Mouse (Mus musculus) kidney, postnatal 36 days (tissue): ENCODE data around the gene Abcg2.
"Not testable (repeated sequence)": the region's sequence is repeated elsewhere in the genome, so short reads cannot be mapped to it uniquely, and the experiment has no call there.

ENCODE experiments used
- DNase-seq, 2 experiments: peaks; one replicate each; pipeline ENCODE4 v3.0.0; 2021 to 2022; ENCODE audit warnings: mixed read lengths in 2 of 2

Gene Abcg2

GRCm38 (mm10) chr6:58584223-58584622 lies at the start of gene Abcg2:
Abcg2 (plus strand) TSS chr6:58584523.
- DNase-seq, result not testable (repeated sequence)

GRCm38 (mm10) chr6:58540263-58540662 lies 44.1 kb upstream of the Abcg2 start:
- not testable (repeated sequence) for DNase-seq

GRCm38 (mm10) chr6:58542852-58543251 lies 41.5 kb upstream of the Abcg2 start:
- DNase-seq, result peak; percentile 14 to 71

- not testable (repeated sequence) for DNase-seq
Observed at GRCm38 (mm10) chr6:58544971-58545370, 39.4 kb upstream of the Abcg2 start.

- not testable (repeated sequence) for DNase-seq
Observed at GRCm38 (mm10) chr6:58546050-58546449, 38.3 kb upstream of the Abcg2 start.

GRCm38 (mm10) chr6:58546816-58547215 lies 37.5 kb upstream of the Abcg2 start:
- DNase-seq, result peak; percentile 40 to 80

- DNase-seq, result not testable (repeated sequence)
Observed at GRCm38 (mm10) chr6:58553812-58554211, 30.5 kb upstream of the Abcg2 start.

GRCm38 (mm10) chr6:58593987-58594844 lies 9.9 kb downstream of the Abcg2 start:
- DNase-seq, result not testable (repeated sequence)

GRCm38 (mm10) chr6:58595639-58596293 lies 11.4 kb downstream of the Abcg2 start:
- DNase-seq, result peak in 1 of 2 experiments; percentile 15

GRCm38 (mm10) chr6:58596294-58596653 lies 12.0 kb downstream of the Abcg2 start:
- DNase-seq, result peak; percentile 2 to 38

GRCm38 (mm10) chr6:58602119-58602518 lies 17.8 kb downstream of the Abcg2 start:
- peak; percentile 38 to 46 for DNase-seq

GRCm38 (mm10) chr6:58602991-58603390 lies 18.7 kb downstream of the Abcg2 start:
- not testable (repeated sequence) for DNase-seq

- DNase-seq, result peak; percentile 19 to 34
Observed at GRCm38 (mm10) chr6:58603485-58604090, 19.3 kb downstream of the Abcg2 start.

GRCm38 (mm10) chr6:58606642-58607041 lies 22.3 kb downstream of the Abcg2 start:
- DNase-seq, result peak; percentile 17 to 65

GRCm38 (mm10) chr6:58608422-58608821 lies 24.1 kb downstream of the Abcg2 start:
- no peak for DNase-seq

- DNase-seq, result no peak
Observed at GRCm38 (mm10) chr6:58609919-58610759, 25.8 kb downstream of the Abcg2 start.

- DNase-seq, result no peak
Observed at GRCm38 (mm10) chr6:58610760-58611654, 26.7 kb downstream of the Abcg2 start.

GRCm38 (mm10) chr6:58624126-58624525 lies 39.8 kb downstream of the Abcg2 start:
- DNase-seq, result no peak

GRCm38 (mm10) chr6:58629238-58629637 lies 44.9 kb downstream of the Abcg2 start:
- no peak for DNase-seq

- DNase-seq, result no peak
Observed at GRCm38 (mm10) chr6:58632419-58632818, 48.1 kb downstream of the Abcg2 start.

GRCm38 (mm10) chr6:58633731-58634130 lies 49.4 kb downstream of the Abcg2 start:
- DNase-seq, result peak; percentile 60 to 83
